Mouse (Mus musculus) brain, adult 2 months (tissue): ENCODE measurements around the gene Tbata.

ENCODE experiments used
- DNase-seq: peaks from one replicate; pipeline ENCODE4 v3.0.0; 2011; ENCODE audit warnings: low read depth, low spot score

Gene Tbata

DNA sequence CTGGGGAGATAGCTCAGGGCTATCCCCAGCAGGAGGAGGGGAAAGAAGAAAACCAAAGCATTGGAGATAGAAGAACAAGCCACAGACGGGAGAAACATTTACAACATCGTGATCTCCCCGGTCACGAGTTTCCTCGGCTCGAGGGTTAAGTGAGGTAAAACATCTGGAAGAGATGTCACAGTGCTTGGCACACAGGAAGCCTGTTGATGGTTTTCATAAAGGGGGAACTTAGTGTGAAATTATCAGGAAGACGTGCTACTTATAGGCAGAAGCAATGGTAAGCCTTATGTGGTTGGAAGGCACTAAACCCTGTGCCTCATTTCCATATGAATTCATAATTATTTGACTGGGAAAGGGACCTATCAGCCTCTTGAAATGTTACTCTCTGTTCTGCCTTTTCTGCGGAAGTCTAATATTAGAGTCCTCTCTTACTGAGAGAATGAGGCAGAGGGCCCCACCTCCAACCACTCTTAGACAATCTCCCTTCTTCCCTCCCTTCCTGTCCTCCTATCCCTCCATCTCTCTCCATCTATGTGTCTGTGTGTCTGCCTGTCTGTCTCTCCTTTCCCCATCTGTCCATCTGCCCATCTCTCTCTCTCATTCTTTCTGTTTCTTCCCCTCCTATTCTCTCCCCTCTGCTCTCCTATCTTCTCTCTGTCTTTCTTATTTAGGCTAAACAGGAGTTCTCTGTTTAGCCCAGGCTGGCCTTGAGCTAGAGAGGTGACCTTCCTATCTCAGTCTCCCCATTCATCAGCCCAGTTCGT, 4.2 kb upstream of the Tbata start:
- DNase-seq: peak; percentile 13

DNA sequence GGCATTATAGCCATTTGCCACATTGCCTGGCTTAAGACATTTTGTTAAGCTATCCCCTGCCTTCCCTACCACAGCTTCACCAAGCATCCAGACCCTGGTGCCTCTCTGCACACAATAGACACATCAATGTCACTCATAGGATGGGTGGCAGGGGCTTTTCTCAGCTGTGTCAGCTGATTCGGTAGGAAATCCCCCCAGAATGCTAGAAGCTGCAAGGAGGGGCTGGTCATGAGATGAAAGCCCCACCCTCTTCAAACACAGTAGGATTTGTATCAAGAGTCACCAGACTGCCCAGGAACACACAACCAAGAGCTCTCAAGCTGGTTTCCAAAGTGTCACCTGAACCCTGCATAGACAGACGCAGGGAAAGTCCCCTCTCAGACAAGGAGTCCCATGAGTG, 3.4 kb upstream of the Tbata start:
- no peak for DNase-seq

DNA sequence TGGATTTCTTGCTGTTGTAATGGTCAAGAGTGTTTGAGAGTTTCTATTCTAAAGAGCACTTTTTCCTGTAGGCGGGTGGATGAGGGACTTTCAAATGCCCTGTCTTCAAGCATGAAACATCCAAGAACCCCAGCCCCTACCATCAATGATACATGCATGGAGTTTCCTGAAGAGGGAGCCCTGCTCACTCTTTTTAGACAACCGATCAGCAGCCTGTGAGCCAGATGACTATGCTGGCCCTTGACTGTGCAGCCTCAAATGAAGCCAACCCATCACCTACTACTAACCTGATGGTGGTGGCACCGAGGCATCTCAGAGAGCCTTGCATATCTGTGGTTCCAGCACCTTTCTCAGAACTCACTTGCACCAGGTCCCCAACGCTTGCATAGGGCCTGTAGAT, 742 bp downstream of the Tbata start:
- DNase-seq: peak; percentile 26

DNA sequence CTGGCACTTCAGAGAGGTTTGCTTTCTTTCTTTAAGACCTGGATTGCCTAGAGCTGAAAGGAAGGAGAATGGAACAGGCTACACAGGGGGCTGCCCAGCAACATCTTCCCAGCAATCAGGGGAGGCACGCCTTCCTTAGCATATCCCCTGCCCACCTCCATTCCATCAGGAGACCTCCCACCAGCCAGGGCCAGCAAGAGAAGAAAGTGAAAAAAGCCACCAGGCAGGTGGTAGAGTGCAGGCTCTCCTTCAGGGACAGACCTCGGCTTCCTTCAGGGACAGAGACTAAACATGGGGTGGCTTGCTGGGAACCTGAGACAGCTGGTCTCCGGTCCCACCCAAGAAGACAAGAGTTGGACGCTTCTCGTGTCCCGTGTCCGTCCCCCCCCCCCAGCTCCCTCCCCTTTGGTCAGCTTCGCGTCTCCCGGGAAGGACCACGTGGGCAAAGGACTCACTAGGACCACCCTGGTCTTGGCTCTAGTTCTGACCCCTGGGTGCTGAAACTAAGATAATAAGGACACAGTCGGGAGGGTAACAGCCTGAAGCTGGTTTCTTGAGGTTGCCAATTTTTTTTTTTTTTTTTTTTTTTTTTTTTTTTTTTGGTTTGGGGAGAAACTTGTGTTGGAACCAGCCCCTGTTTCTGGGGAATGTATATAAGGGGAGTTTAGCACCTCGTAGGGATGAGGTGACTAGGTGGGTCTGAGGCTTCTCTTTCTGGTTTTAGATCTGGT, 3.1 kb downstream of the Tbata start:
- DNase-seq: no peak

DNA sequence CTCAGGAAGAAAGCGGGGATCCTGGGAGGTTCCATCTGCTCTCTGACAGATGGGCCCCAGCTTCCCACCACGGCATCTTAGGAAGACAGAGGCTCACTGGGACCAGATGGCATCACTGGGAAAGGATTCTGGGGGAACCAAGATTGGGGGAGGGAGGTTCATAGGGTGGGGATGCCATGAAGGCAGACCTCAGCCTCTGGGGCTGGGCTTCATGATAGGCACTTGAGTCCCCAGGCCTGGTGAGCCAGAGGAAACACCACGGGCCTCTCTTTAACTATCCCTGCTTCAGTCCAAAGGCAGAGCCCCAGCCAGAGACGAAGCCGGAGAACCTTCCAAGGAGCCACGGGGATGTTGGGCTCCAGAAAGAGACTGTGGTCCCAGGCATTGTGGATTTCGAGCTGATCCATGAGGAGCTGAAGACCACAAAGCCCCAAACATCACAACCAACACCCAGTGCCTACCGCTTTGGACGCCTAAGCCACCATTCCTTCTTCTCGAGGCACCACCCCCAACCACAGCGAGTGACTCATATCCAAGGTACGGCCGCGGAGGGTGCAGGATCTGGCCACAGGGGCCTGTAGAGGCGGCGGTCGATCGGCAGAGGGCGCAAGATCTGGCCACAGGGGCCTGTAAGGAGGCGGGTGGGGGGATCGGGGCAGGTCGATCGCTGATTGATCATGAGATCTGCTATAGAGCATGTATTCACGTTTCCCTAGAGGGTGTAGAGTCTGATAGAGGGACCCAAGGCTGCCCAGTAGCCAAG, 3.9 kb downstream of the Tbata start:
- DNase-seq: peak; percentile 96

DNA sequence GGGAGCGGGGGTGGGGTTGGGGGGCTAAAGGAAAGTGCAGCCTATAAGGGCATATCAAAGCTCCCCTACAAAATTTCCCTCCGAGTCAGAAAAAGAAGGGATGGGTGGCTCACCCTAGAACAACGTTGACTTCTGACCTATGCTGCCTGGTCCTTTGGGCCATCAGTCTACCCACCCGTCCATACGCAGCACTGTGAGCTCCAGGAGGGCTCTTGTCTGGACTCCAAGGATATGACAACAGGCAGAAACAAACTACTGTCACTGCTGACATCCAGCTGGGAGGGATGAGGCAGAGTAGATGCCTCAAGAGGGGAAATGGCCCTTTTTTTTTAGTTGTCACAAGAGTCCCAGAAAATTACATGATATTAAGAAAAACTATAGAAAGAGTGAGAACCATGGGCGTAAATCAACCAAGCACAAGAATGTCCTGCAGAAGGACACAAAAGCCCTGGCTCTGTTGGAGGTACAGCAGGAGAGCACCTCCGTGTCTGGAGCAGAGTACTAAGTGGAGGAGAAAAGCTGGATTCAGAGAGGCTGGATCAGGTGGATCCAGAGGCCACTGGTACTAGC, 4.6 kb downstream of the Tbata start:
- peak; percentile 16 for DNase-seq

DNA sequence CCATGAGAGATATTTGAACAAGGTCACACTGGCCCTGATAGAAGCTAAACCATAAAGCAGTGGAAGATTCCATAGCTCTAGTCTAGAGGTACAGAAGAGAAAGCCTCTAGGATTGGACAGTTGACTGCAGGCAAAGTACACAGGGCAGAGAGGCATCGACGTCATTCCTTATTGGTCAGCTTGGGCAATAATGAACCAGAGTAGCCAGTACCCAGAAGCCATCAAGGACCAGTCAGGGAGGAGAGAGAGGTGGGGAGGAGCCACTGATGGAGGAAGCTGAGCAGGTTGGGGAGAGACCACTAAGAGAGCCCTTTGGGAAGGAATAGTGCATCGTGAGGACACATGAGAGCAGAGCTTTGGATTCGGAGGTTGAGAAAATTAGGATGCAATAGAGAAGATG, 6.0 kb downstream of the Tbata start:
- peak; percentile 62 for DNase-seq

DNA sequence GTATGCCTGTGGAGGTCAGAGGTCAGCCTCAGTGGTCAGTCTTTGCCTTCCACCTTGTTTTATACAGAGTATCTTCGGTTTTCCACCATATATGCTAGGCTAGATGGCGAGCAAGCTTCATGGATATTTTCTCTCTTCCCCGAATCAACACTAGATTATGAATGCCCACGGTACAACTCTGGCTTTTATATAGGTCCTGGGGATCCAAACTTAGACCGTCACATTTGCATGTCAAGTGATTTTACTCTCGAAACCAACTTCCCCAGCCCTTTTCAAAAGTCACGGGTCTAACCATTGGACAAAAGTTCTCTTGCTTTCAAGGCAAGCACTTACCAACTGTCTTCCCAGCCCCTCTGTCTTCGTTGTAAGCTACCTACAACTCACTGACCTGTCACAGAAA, 6.9 kb downstream of the Tbata start:
- no peak for DNase-seq

DNA sequence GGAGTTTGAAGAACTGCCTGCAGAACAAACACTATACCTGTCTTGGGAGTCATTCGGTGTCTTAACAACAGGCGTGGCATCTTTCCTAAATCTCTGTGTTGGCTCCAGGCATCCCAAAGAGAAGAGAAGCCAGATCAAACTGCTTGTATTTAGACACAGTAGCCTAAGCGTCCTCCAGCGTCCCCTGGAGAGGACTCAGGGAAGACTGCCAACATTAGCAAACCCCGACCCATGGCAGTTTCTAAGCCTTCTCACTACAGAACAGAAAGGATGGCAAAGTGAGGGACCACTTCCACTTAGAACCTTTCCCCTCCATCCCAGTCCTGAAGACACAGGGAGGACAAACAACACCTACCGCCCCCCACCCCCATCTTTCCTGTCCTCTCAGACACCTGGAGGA, 8.2 kb downstream of the Tbata start:
- no peak for DNase-seq

DNA sequence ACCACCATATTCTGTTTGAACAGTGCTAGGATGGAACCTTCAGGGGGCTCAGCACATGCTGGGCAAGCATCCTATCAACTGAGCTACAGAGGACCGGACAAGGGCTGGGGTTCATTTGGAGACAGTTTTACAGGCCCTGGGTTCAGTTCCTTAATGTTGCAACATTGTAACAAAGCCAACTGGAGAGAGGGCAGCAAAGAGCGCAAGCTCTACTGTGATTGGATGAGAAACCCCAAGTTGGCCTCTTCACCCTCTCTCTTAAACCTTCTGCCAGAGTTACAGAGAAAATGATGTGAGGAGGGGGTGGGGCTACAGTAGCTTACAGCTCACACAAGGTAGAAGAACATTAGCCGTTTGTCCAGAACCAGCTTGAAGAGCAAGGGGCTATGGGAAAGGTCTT, 15.2 kb downstream of the Tbata start:
- no peak for DNase-seq

DNA sequence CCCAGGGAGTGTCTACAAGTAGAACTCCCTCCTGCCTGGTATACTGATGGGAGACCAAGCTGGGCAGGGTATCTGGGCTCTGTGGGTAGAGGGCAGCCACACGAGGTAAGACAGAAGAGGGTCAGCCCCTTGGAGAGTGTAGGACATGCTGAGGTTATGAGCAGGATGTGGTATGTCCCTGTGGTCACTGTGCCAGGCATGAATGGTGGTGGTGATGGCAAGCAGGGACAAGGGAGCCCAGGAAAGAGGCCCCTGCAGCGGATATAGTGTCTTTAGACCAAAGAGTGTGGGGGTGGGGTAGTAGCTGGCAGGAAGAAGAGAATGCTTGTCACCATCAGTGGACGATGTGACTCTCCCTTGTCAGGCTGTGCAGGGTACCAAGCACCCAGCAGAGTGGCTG, 16.3 kb downstream of the Tbata start:
- no peak for DNase-seq

DNA sequence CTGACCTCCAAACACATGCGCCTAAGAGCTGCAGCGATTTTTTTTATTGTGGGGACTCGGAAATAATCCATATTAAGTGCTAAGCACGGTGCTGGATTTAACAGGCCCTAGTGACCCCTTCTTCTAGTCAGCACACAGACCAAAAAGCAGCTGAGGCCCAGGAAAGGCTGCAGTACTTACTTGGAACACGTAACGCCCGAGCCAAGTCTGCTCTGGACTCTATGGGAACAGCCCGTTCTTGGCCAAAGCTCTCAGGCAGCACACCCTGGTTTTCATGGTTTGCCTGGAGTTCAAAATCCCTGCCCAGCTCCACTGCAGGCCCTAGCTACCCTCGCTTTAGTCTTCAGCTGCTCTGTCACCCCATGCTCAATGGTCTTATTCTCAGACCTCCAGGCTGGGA, 22.9 kb downstream of the Tbata start:
- DNase-seq: no peak

DNA sequence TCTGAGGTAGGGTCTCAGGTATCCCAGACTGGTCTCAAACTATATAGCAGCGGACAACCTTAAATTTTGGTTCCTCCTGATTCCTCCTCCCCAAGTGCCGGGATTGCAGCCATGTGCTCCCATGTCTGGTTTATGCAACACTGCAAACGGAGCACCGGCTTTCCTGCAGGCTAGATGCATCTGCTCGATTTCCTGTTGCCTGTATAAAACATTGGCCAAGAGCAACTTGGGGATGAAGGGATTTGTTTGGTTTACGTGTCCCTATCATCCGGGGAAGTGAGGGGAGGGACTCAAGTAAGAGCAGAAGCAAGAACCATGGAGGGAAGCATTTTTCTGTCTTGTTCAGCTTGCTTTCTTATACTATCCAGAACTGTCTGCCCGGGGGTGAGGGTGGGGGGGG, 23.5 kb downstream of the Tbata start:
- DNase-seq: no peak

DNA sequence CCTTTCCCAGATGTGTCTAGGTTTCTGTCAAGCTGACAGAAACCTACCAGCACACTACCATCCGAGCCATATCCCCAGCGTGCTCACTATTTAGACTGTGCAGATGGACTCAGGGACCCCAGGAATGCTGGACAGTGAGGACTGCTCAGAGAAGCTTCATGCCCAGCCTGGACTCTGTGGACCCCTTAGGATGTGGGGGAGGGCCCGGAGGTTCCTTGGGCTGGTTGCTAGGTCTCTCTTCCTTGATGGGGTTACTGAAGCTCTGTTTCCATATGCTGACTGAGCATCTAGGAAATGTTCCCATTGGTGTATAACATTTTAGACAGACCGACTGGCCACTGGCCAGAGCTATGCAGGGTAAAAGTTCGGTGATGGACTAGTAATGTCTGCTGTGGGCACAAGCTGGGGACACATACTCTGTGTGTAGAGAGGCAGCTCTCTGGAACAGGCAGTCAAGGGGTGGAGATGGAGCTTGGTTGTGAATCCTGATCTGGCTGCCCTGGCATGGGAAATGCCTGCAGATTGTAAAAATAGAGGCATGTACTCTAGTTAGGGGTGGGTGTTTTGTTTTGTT, 24.1 kb downstream of the Tbata start:
- no peak for DNase-seq

DNA sequence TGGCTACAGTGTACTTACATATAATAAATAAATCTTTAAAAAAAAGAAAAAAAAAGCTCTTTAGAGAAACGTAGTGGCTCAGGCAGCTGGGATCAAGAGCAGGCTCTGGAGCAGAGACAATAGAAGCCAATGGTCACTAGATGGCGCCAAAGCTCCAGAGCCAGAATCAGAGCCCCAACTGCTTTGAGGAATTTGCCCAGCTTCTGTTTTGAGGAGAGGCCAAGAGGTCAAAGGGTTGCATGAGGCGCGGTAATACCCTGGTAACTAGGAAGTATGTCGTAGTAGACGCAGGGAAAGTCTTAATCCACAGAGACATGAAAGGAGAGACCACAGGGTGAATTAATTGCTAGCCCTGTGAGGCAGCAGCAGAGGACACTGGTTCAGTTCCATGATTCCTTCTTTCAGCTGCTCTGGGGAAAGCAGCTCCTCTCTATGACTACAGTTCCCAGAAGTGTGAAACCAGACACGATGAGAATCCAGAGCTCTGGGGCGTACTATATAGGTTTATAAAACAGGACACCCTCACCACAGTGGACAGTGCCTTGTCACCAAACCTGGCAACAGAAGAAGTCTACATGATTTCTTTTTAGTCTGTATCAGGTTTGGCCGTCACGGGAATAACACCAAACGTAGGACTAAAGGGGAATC, 27.9 kb downstream of the Tbata start:
- DNase-seq: peak; percentile 76

DNA sequence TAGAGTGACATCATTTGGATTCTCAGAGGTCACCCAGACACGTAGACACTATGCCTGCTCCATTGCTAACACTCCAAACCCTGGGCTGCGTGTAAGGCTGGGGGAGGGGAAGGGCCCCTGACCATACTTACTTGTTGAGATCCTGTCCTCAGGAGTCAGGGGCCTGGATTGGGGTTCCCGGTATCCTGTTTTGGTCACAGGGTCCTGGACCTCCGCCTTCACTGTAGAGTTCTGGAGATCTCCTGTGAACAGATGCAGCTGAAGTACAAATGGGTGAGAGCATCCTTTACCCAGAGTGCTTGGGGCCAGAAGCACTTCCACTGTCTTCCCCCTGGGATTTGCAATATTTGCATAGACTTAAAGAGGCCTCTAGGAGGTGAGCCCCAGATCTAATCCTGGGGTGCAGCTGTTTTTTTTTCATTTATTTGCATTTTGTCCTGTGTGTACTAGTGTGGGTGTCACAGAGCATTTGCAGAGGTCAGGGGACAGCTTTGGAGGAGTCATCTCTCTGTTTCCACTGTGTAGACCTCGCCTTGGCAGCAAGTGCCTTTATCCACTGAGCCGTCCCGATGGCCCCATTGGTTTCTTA, 28.6 kb downstream of the Tbata start:
- DNase-seq: no peak

DNA sequence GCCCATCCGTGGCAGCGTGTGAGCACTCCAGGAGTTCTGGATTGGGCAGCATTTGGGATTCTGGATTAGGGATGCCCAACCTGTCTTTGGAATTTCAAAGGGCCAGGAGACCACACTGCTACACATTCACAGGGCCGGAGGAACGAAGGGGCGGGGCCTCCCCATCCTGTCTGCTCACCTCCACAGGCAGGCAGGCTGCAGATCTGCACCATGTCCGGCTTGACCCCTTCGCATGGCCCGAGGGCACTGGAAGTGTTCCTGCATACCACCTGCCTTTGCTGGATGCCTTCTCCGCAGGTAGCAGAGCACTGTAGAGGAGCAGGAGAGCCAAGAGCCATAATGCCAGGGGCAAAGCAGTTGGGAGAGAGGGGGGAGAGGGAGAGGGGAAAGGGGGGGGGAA, 29.2 kb downstream of the Tbata start:
- no peak for DNase-seq

DNA sequence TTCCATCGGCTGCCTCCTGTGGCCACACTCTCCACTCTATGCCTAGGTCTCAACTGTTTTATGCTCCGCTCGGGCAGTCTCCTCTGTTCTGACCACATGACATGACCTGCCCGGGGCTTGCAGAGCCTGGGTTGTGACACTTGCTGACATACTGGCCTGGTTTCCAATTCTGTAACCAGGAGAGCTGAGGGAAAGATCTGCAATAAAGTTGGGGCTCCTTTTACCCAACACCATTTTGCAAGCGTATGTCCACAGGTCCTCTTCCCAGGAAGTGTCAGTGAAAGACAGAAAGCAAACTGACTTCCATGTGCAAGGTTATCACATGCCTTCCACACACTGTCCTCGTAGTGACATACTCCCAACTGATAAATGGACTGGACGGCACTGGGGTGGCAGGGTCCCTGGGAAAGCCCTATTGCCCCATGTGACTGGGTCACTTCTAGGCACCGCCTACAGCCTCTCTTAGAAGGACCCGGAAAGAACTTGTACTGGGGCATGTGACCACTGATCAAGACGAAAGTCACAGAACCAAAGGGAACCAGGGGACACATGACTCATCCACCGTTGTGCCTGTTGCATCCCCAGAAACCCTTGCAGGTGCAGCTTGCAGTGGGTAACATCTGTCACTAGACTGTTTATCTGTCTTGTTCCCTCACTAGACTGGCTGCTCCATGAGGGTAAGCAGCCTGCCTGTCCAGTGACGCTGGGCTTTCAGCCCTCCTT, 30.0 kb downstream of the Tbata start:
- no peak for DNase-seq

DNA sequence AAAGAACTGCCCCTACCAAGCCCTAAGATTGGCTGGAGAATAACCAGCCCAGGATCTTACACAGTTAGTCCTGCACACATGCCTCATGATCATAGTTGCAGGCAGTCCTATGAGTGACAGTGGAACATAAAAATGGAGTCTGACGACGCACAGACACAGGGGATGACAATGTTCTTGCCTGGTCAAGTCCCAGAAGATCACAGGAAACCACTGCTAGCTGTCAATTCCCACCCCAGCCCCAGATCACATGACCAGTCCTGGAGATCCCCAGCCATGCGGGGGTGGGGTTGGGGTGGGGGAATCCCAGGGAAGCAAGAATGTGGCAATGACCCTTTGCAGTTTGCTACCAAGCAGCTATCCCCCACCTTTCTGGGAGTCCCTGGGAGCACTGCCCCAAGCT, 32.2 kb downstream of the Tbata start:
- DNase-seq: no peak

DNA sequence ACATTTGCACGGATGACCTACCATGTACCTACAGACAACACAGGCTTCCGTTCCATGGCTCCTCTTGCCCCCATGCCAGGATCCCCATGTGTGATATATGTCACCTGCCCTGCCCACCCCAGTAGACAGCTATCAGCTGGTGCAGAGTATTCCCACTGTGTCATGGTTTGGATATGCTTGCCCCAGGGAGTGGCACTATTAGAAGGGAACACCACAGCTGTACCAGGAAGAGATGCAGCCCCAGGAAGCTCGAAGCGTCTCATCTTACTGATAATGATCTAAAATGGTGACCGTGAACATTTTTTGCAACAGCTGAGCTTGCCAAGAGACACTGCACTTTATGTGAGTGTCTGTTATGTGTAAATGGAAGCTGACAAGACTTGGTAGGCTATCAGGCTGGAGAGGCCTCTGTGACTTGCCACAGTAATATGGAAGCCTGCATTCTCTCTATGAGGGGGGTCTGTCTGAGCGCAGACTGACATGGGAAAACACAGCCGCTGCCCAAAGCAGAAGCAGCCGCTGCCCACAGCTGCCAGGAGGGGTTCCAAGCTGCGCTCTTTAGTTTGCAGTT, 36.4 kb downstream of the Tbata start:
- no peak for DNase-seq
